Mouse (Mus musculus): ENCODE results near the gene Gm3238. TPM values are rescaled to one million over a fixed set of nuclear protein-coding genes. Genes with fewer than 3 reads are reported as not detected.
A peak's percentile ranks its signal among the peaks of the same experiment; 100 is the strongest.
"Not testable (repeated sequence)": the region's sequence is repeated elsewhere in the genome, so short reads cannot be mapped to it uniquely, and the experiment has no call there.

Gm3238 gene
- polyA plus RNA-seq (2015; fragmentation: Nextera tagmentation; extraction: Ambion mirVana): not detected in 2 replicates

DNA sequence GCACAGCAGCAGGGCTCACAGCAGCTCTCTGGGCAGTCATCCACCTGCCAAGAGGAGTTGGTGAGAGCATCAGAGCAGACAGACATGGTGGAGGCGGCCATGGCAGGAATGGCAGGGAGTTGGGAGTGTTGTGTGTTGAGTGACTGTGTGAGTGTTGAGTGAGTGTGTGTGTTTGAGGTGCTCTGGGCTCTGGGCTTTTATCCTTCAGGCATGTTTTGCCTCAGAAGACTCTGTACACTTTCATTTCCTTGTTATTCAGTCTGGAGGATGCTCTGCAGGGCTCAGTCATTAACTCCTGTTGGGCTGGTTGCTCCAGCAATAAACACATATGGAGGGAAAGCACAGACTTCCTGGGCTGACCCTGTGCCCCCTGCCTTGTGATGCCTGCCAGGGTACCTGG is at the start of gene Gm3238:
Gm3238 (minus strand) TSS at position 101 of the 400 bp plus-strand sequence.
- not testable (repeated sequence) for H3K9ac ChIP-seq; H3K4me3 ChIP-seq; H3K9me3 ChIP-seq; H3K27ac ChIP-seq; H3K4me1 ChIP-seq (replicated peaks); ATAC-seq (ENCODE audit: low FRiP score); H3K27me3 ChIP-seq; H3K36me3 ChIP-seq; H3K4me2 ChIP-seq
- 75% methylated on average over 1 of the region's 1 CpGs for WGBS

DNA sequence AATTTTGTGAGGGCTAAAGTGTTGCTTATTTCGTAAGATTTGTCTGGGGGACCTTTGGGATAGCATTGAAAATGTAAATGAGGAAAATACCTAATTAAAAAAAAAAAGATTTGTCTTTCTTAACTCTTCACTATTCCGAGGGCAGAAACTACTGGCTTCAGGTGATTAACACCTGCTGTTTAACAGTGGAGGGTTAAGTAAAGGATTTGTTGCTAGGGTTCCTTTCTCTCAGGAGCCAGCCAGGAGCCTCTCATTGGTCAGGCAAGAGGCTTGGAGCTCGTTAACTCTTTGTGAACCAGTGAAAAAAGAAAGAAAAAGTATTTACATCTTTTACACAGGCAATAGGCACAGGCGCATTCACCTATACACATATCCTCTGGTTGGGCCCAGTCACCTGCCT is 48.1 kb upstream of the Gm3238 start:
- Histone ChIP-seq H3K27ac (no peak overlapping the region), H3K9ac (no peak overlapping the region; the same call in 1 of the 2 replicates), H3K4me1 (replicated peaks) (0 out of 2 replicates have a peak, but pooled peaks cover under 1% of the 10 kb centered on the region), H3K4me2 (no peak overlapping the region), H3K36me3 (no peaks in the 10 kb centered on the region), H3K27me3 (no peaks in the 10 kb centered on the region), H3K4me3 (no peak overlapping the region), H3K9me3 (peaks cover 6% of the 10 kb centered on the region; the same call in 1 of the 2 replicates)
- WGBS: 57% methylated on average over 4 of the region's 4 CpGs
- no peak for ATAC-seq (ENCODE audit: low FRiP score)

DNA sequence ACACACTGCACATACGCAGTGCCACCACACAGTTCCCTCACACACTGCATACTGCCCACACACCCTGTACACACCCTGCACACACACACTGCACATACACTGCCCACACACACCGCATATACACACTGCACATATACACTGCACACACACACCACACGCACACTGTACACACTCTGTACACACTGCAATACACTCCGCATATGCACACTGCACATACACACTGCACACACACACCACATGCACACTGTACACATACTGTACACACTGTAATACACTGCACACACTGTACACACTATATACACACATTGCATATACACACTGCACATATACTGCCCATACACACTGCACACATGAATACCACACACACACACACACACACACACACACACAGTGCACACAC is 47.4 kb upstream of the Gm3238 start:
- no peak overlapping the region for H3K27ac ChIP-seq
- no peak overlapping the region for H3K9ac ChIP-seq
- WGBS: 98% methylated on average over 4 of the region's 4 CpGs
- H3K4me2 ChIP-seq: no peak overlapping the region
- H3K36me3 ChIP-seq: no peaks in the 10 kb centered on the region
- H3K27me3 ChIP-seq: no peaks in the 10 kb centered on the region
- peak; percentile 66 for ATAC-seq (ENCODE audit: low FRiP score)
- H3K4me3 ChIP-seq: no peak overlapping the region
- H3K9me3 ChIP-seq: no peaks in the 10 kb centered on the region
- 0 out of 2 replicates have a peak, but pooled peaks cover 3% of the 10 kb centered on the region for H3K4me1 ChIP-seq (replicated peaks)

DNA sequence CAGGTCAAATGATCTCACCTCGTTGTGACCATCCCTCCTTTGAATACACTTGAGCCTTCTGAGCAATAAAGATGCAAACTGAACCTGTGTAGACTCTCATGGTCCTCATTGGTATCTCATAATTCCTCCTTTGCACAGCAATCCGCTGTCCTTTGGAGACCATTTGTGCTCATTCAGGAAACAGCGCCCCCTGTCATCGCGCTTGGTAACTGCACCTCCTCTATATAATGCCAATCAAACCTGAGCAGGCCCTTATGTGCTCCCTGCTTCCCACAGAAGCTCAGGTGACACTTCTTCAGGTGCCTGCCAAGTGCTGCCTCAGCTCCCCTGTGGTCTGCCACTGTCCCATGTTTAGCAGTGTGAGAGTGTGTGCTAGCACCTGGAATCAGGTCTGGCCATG is 44.4 kb upstream of the Gm3238 start:
- WGBS: 32% methylated on average over 5 of the region's 5 CpGs
- Histone ChIP-seq H3K4me3 (no peak overlapping the region), H3K9me3 (no peaks in the 10 kb centered on the region), H3K36me3 (no peaks in the 10 kb centered on the region), H3K4me2 (no peak overlapping the region), H3K4me1 (replicated peaks) (0 out of 2 replicates have a peak, but pooled peaks cover 3% of the 10 kb centered on the region), H3K27ac (no peak overlapping the region), H3K9ac (no peak overlapping the region), H3K27me3 (no peaks in the 10 kb centered on the region)
- no peak for ATAC-seq (ENCODE audit: low FRiP score)

DNA sequence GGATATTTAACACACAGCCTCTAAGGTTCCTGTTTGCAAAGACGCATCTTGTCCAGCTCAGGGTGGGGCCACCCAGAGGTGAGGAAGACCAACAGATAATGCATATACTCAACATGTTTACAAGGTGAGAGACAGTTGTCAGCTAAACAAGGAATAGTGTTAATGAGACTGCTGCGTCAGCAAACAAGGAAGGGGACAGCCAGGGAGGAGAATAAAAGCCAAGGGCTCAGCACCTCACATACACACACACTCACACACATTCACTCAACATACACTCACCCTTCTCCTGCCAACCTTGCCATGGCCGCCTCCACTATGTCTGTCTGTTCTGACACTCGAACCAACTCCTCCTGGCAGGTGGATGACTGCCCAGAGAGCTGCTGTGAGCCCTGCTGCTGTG is 43.3 kb upstream of the Gm3238 start, which contains the start of gene Gm2696:
Gm2696 (plus strand) TSS at position 301 of the 400 bp plus-strand sequence.
- no peak for ATAC-seq (ENCODE audit: low FRiP score)
- no peak within 1 kb of the TSS for H3K4me2 ChIP-seq
- no peaks in the 10 kb centered on the region for H3K27me3 ChIP-seq
- no peak within 1 kb of the TSS for H3K4me3 ChIP-seq
- no peaks in the 10 kb centered on the region for H3K9me3 ChIP-seq
- H3K36me3 ChIP-seq: no peaks in the 10 kb centered on the region
- H3K27ac ChIP-seq: no peak within 1 kb of the TSS
- H3K9ac ChIP-seq: no peak within 1 kb of the TSS
- WGBS: 59% methylated on average over 4 of the region's 4 CpGs
- H3K4me1 ChIP-seq (replicated peaks): 0 out of 2 replicates have a peak, but pooled peaks cover 3% of the 10 kb centered on the region

DNA sequence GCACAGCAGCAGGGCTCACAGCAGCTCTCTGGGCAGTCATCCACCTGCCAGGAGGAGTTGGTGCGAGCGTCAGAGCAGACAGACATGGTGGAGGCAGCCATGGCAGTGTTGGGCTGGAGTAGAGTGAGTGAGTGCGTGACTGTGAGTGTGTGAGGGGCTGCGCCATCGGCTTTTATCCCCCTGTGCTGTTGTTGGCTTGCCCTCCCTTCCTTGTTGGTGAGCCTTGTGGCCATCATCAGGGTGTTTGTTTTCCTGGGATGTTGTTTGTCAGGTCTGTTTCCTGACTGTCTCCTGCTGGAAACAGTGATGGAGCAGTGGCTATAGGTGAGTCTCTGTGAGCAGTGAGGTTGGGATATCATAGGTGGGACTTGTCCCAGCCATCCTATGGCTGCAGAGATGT is 40.6 kb upstream of the Gm3238 start, which contains the start of gene Gm9507:
Gm9507 (minus strand) TSS at position 101 of the 400 bp plus-strand sequence.
- 74% methylated on average over 5 of the region's 5 CpGs for WGBS
- H3K36me3 ChIP-seq: no peaks in the 10 kb centered on the region

DNA sequence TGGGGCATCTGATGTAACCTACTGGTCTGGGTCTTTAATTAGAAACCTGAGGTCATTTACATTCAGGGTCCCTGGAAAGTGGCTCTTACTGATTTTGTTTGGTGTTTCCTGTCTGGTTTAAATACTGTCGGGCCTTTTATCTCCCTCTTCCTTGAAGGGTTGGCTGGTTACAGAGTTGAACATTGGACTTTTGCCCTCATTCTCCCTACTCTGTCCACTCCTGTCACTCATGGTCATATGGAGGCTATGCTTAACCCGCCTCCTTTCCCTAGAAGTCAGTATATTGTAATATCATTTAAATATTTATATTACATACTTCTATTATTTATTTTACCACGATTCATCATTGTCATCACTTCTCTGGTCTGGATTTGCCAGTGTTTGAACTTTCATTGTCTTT is 33.0 kb upstream of the Gm3238 start:
- no peak overlapping the region for H3K27ac ChIP-seq
- ATAC-seq (ENCODE audit: low FRiP score): no peak
- WGBS: 87% methylated on average over 3 of the region's 3 CpGs
- H3K36me3 ChIP-seq: no peaks in the 10 kb centered on the region
- H3K27me3 ChIP-seq: no peaks in the 10 kb centered on the region
- H3K9ac ChIP-seq: no peak overlapping the region
- H3K9me3 ChIP-seq: no peaks in the 10 kb centered on the region; the same call in 1 of the 2 replicates
- no peak overlapping the region for H3K4me3 ChIP-seq
- H3K4me2 ChIP-seq: no peak overlapping the region
- no peaks in the 10 kb centered on the region for H3K4me1 ChIP-seq (replicated peaks)

More for the DNA sequence above, 40.6 kb upstream of the Gm3238 start, which contains the start of gene Gm9507:
- no peak for ATAC-seq (ENCODE audit: low FRiP score)
- Histone ChIP-seq H3K4me2 (no peak within 1 kb of the TSS), H3K4me3 (no peak within 1 kb of the TSS), H3K9ac (no peak within 1 kb of the TSS), H3K27ac (no peak within 1 kb of the TSS), H3K9me3 (no peaks in the 10 kb centered on the region; the same call in 1 of the 2 replicates), H3K27me3 (no peaks in the 10 kb centered on the region), H3K4me1 (replicated peaks) (0 out of 2 replicates have a peak, but pooled peaks cover 3% of the 10 kb centered on the region)

DNA sequence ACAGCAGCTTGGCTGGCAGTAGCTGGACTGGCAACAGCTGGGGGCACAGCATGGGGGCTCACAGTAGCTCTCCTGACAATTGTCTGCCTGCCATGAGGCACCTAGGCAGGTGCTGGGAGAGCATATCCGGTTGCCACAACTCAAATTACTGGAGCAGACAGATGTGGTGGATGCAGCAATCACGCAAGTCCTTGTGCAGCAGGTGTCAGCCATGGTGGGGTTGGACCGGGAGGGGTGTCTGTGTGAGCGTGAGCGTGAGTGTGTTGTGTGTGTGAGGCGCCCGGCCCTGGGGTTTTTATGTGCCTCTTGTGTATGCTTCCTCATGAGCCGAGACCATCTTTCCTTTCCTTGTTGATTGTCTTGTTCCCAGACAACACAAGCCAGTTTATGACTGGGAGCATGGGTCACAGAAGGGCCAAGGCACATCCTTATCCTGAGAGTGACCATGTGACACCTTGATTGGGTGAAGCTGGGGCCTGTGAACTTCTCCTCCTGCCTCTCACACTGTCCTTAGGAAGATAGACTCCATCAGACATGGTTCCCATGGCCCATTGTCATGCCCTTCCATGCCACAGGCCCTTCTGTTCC is 27.9 kb upstream of the Gm3238 start, which contains the start of gene Gm19668:
Gm19668 (minus strand) TSS at position 213 of the 588 bp plus-strand sequence.
- Histone ChIP-seq H3K9ac (no peak within 1 kb of the TSS), H3K4me3 (no peak within 1 kb of the TSS), H3K27me3 (no peaks in the 10 kb centered on the region), H3K4me1 (replicated peaks) (peaks cover 10% of the 10 kb centered on the region; the same call in 1 of the 2 replicates), H3K9me3 (no peaks in the 10 kb centered on the region), H3K4me2 (no peak within 1 kb of the TSS), H3K36me3 (no peaks in the 10 kb centered on the region), H3K27ac (no peak within 1 kb of the TSS)
- WGBS: 63% methylated on average over 8 of the region's 8 CpGs
- no peak for ATAC-seq (ENCODE audit: low FRiP score)

DNA sequence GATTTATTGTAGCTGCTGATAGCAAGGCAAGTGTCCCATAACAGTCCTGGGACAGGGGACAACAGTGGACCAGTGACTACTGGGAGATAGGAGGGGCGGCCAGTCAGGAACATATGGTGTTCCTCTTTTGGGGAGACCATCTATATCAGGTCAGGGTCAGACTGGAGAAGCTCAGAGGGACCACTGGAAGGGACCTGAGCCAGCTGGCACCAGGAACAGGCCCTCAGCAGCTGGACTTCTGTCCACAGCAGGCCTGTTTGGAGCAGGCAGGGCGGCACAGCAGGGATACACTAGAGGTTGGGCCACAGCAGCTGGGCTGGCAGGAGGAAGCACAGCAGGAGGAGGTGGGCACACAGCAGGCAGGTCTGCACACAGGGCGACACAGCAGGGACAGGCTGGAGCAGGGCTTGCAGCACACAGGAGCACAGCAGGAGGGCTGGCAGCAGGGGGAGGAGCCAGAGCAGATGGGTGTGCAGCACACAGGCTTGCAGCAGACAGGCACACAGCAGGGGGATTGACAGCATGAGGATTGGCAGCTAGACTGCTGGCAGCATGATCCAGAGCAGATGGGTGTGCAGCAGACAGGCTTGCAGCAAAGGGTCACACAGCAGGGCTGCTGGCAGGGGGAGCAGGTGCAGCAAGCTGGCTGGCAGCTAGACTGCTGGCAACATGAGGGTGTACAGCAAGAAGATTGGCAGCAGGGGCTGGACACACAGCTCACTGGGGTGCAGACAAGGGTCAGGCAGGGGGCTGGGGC is 27.2 kb upstream of the Gm3238 start:
- H3K9me3 ChIP-seq; H3K27ac ChIP-seq; H3K27me3 ChIP-seq; H3K4me2 ChIP-seq; ATAC-seq (ENCODE audit: low FRiP score); H3K36me3 ChIP-seq; H3K4me3 ChIP-seq; H3K9ac ChIP-seq: not testable (repeated sequence)
- 30% methylated on average over 3 of the region's 3 CpGs for WGBS
- peaks cover 10% of the 10 kb centered on the region; the same call in 1 of the 2 replicates for H3K4me1 ChIP-seq (replicated peaks)

DNA sequence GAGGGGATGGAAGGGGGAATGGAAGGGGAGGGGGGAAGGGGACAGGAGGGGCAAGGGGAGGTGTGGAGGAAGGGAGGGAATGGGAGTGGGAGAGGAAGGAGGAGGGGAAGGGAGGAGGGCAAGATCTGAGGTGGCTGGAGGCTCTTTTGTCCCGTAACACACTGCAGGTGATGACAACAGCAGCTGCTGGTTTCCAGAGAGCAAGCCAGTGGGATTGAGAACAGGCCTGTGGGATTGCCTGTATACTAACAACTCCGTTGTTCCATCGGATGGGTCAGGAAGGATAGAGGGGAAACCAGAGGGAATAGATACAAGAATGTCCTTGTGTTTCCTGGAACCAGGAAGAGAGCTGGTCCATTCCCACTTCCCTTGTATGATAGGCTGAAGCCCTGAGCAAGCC is 26.6 kb upstream of the Gm3238 start:
- H3K27ac ChIP-seq: no peak overlapping the region
- 13% methylated on average over 3 of the region's 3 CpGs for WGBS

DNA sequence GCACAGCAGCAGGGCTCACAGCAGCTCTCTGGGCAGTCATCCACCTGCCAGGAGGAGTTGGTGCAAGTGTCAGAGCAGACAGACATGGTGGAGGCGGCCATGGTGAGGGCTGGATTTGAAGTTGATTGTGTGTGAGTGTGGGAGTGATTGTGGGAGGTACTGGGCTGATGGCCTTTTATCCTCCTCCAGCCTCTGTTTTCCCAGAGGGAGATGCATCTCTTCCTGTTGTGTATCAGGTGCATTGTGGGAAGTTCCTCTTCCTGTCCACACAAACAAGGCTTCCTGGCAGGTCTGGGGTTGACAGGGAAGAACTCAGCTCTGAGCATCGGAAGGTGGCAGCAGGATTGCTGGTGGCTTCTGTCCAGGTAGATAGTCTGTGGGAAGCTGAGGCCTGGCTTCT is 23.9 kb upstream of the Gm3238 start, which contains the start of gene Gm9639:
Gm9639 (minus strand) TSS at position 101 of the 400 bp plus-strand sequence.
- 67% methylated on average over 2 of the region's 2 CpGs for WGBS
- H3K36me3 ChIP-seq: no peaks in the 10 kb centered on the region
- H3K4me1 ChIP-seq (replicated peaks): peaks cover 10% of the 10 kb centered on the region; the same call in 1 of the 2 replicates
- H3K27me3 ChIP-seq: no peaks in the 10 kb centered on the region
- no peak within 1 kb of the TSS for H3K4me3 ChIP-seq
- no peak for ATAC-seq (ENCODE audit: low FRiP score)
- H3K9me3 ChIP-seq: no peaks in the 10 kb centered on the region
- no peak within 1 kb of the TSS for H3K9ac ChIP-seq
- no peak within 1 kb of the TSS for H3K4me2 ChIP-seq
- H3K27ac ChIP-seq: no peak within 1 kb of the TSS

More for the DNA sequence above, 26.6 kb upstream of the Gm3238 start:
- no peak overlapping the region for H3K4me2 ChIP-seq
- H3K9me3 ChIP-seq: no peaks in the 10 kb centered on the region
- H3K36me3 ChIP-seq: no peaks in the 10 kb centered on the region
- no peak for ATAC-seq (ENCODE audit: low FRiP score)
- H3K27me3 ChIP-seq: no peaks in the 10 kb centered on the region
- peaks cover 10% of the 10 kb centered on the region; the same call in 1 of the 2 replicates for H3K4me1 ChIP-seq (replicated peaks)
- no peak overlapping the region for H3K9ac ChIP-seq
- no peak overlapping the region for H3K4me3 ChIP-seq

DNA sequence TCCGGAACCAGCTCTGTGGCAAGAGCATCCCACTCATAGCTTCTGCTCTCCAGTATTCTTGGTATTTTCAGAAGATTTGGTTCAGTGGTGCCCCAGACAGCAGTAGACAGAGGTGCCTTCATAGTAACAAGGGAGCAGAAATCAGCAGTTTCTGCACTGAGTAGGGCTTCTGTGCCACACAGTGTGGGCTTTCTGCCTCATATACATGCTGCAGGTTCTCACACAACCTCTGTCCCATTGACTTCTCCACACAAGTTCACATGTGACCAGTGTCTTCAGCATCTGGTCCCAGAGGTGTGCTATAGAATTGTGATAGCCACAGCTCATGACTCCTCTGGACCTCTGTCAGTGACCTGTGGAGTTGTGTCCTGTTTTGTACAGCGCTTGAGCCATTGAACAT is 17.5 kb upstream of the Gm3238 start:
- H3K4me2 ChIP-seq: no peak overlapping the region
- H3K9me3 ChIP-seq: no peaks in the 10 kb centered on the region
- no peaks in the 10 kb centered on the region for H3K4me1 ChIP-seq (replicated peaks)
- no peak overlapping the region for H3K27ac ChIP-seq
- H3K27me3 ChIP-seq: no peaks in the 10 kb centered on the region
- ATAC-seq (ENCODE audit: low FRiP score): no peak
- no peak overlapping the region for H3K9ac ChIP-seq
- no peaks in the 10 kb centered on the region for H3K36me3 ChIP-seq
- H3K4me3 ChIP-seq: no peak overlapping the region
- WGBS: 85% methylated on average over 2 of the region's 2 CpGs

Measured in hindbrain, embryonic 13.5 days (tissue).